Mouse (Mus musculus): ENCODE measurements around the gene Alkbh4. TPM values are rescaled to one million over a fixed set of nuclear protein-coding genes. Genes with fewer than 3 reads are reported as not detected.
"Not testable (repeated sequence)": the region's sequence is repeated elsewhere in the genome, so short reads cannot be mapped to it uniquely, and the experiment has no call there.

The Alkbh4 gene
- total and polyA plus RNA-seq, 2 experiments from 2014 or later, result 16.1 to 16.4 TPM

DNA sequence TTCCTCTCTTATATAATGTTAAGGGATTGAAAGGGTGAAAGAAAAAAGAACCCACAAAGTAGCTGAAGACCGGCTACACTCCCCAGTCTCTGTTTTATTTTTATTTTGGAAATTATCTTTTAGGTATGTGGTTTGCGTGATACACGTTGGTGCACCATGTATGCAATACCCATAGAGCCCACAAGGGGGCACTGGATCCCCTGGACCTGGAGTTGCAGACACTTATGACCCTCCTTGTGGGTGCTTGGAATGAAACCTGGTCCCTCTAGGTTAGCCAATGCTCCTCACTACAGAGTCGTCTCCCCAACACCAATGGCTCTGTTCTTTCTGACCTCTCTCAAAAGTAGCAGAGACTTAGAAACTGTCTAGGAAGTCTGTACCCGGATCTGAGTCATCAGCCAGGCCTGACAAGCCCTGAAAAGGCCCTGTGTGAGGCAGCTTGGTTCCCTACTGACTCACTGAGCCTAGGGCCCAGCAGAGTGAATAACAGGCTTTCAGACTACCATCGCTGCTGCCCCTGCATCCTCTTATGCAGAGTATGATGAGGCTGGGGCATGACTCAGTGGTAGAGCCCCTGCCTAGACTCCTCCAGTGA, 7.3 kb downstream of the Alkbh4 start:
- Histone ChIP-seq H3K9ac (no peak overlapping the region), H3K9me3 (ENCODE audit: low read length) (no peaks in the 10 kb centered on the region), H3K4me3 (ENCODE audit: low read depth, low read length) (no peak overlapping the region), H3K27ac (ENCODE audit: low read depth, low read length) (no peak overlapping the region), H3K36me3 (ENCODE audit: insufficient read depth) (peaks cover 34% of the 10 kb centered on the region), H3K27me3 (ENCODE audit: insufficient read depth, low read length) (no peaks in the 10 kb centered on the region), H3K4me1 (ENCODE audit: insufficient read depth) (no peaks in the 10 kb centered on the region), H3K4me2 (ENCODE audit: low read depth) (no peak overlapping the region)
- ATAC-seq (no peak), DNase-seq (no peak)
- 90% methylated on average over 6 of the region's 6 CpGs for WGBS
- peak; percentile 36; the same call in 1 of the 2 replicates for TF ChIP-seq CTCF (IDR thresholded peaks at IDR 0.05; ENCODE audit: low read depth)

DNA sequence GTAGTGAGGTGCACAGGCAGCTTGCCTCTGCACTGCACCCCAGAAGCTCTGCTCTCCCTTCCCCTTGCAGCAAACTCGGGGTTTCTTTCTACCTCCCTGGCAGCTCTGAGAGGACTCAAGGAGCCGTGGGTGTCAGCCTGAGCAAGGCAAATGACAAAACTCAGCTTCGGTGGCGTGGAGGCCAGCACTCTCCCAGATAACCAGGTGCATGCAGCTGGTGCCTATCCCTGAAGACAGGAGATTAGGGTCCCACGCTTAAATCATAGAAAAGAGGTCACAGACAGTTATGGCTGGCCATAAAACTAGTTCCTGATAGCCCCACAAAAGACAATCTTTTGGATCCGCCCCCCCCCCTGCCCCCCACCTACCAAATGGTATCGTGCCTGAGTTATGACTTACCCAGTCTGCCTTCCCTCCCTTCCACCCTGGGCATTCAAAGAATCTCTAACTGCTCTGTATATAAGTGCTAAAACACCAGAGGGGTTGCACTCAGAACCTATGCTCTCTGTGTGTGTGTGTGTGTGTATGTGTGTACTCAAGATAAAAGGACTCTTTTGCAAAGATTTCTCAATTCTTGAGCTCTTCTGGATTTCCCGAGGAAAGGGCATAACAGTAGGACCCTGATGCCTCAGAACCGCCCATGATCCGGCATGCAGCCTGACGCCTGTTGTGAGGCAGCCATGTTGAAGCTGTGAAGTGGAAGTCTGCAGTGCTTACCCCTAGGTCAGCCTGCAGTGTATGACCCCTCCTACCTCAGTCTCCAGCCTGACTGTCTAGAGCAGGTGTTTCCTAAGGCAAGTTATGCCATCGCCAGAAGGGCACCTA, 8.9 kb downstream of the Alkbh4 start:
- no peak overlapping the region for H3K9ac ChIP-seq
- H3K27me3 ChIP-seq (ENCODE audit: insufficient read depth, low read length), result no peaks in the 10 kb centered on the region
- no peaks in the 10 kb centered on the region for H3K9me3 ChIP-seq (ENCODE audit: low read length)
- no peak for ATAC-seq
- H3K4me1 ChIP-seq (ENCODE audit: insufficient read depth), result no peaks in the 10 kb centered on the region
- H3K36me3 ChIP-seq (ENCODE audit: insufficient read depth), result peaks cover 24% of the 10 kb centered on the region
- H3K27ac ChIP-seq (ENCODE audit: low read depth, low read length), result no peak overlapping the region
- no peak for TF ChIP-seq CTCF (IDR thresholded peaks at IDR 0.05; ENCODE audit: low read depth)
- no peak overlapping the region for H3K4me3 ChIP-seq (ENCODE audit: low read depth, low read length)
- 80% methylated on average over 12 of the region's 12 CpGs for WGBS
- no peak overlapping the region for H3K4me2 ChIP-seq (ENCODE audit: low read depth)
- no peak for DNase-seq

DNA sequence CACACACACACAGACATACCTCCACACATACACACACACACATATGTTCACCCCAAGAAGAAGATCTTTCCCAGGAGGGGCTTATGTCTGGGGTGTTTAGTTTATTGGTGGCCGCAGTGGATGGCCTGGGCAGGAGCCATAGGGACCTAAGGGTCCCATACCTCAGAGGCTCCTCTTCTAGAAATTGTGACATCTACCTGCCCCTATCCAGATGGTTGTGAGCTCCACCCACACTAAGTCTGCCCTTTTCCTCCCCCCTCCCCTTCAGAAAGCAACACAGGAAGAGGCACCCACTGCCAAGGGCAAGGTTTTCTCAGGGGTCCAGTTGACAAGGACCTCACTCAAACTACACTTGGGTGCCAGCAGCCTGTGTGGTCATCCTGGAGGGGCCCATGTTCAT, 11.0 kb downstream of the Alkbh4 start:
- no peak for TF ChIP-seq CTCF (IDR thresholded peaks at IDR 0.05; ENCODE audit: low read depth)
- H3K9me3 ChIP-seq (ENCODE audit: low read length), result no peaks in the 10 kb centered on the region
- DNase-seq, result no peak
- no peak for ATAC-seq
- H3K9ac ChIP-seq, result no peak overlapping the region
- 69% methylated on average over 1 of the region's 1 CpGs for WGBS
- no peak overlapping the region for H3K4me3 ChIP-seq (ENCODE audit: low read depth, low read length)
- no peaks in the 10 kb centered on the region for H3K27me3 ChIP-seq (ENCODE audit: insufficient read depth, low read length)
- H3K36me3 ChIP-seq (ENCODE audit: insufficient read depth), result peaks cover 5% of the 10 kb centered on the region
- H3K27ac ChIP-seq (ENCODE audit: low read depth, low read length), result no peak overlapping the region
- H3K4me2 ChIP-seq (ENCODE audit: low read depth), result no peak overlapping the region
- H3K4me1 ChIP-seq (ENCODE audit: insufficient read depth), result no peaks in the 10 kb centered on the region

DNA sequence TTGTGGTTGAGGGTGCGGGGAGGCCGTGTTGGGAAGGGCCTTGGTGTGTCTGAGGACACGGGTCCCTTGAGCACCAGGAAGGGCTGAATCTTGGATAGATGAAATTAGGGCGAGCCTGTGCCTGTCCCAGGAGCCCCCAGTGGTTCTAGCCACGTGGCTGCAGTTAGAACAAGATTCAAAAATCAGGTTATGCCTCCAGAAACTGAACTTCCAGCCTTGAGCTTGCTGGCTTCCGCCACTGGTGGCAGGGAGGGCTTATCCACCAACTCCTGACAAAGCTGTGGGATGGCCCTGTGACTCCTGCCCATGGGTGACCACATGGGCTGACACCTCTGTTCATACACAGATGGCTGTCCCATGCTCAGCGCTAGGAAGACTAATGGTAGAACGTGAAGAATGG, 11.8 kb downstream of the Alkbh4 start:
- Histone ChIP-seq H3K27ac (ENCODE audit: low read depth, low read length) (no peak overlapping the region), H3K4me2 (ENCODE audit: low read depth) (no peak overlapping the region), H3K4me3 (ENCODE audit: low read depth, low read length) (no peak overlapping the region), H3K9me3 (ENCODE audit: low read length) (no peaks in the 10 kb centered on the region), H3K36me3 (ENCODE audit: insufficient read depth) (no peaks in the 10 kb centered on the region), H3K27me3 (ENCODE audit: insufficient read depth, low read length) (no peaks in the 10 kb centered on the region), H3K9ac (no peak overlapping the region), H3K4me1 (ENCODE audit: insufficient read depth) (no peaks in the 10 kb centered on the region)
- WGBS, result 70% methylated on average over 8 of the region's 8 CpGs
- TF ChIP-seq CTCF (IDR thresholded peaks at IDR 0.05; ENCODE audit: low read depth), result no peak
- DNase-seq (no peak), ATAC-seq (no peak)

DNA sequence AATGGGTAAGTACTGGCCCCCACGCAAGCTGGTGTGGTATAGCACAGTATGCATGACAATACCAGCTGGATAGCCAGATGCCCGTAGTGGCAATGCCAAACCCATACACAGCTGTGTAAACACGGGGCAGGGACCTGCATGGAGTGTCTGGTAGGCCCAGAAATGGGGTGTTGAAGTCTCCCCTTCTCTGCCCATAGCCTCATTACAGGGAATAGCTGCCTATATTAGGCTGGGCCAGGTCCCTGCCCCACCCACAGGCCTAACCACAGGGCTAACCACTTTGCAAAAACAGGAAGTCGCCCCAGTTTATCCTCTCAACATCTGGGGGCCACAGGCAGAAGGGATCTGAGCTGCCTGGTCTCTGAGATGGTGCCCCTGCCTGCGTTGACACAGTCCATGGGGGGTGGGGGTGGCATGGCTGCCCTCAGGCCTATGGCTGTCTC, 13.2 kb downstream of the Alkbh4 start:
- H3K4me1 ChIP-seq (ENCODE audit: insufficient read depth); H3K9ac ChIP-seq; ATAC-seq; H3K9me3 ChIP-seq (ENCODE audit: low read length); DNase-seq; H3K4me2 ChIP-seq (ENCODE audit: low read depth); H3K27ac ChIP-seq (ENCODE audit: low read depth, low read length); H3K36me3 ChIP-seq (ENCODE audit: insufficient read depth); H3K4me3 ChIP-seq (ENCODE audit: low read depth, low read length); H3K27me3 ChIP-seq (ENCODE audit: insufficient read depth, low read length): not testable (repeated sequence)
- WGBS, result 76% methylated on average over 5 of the region's 5 CpGs

DNA sequence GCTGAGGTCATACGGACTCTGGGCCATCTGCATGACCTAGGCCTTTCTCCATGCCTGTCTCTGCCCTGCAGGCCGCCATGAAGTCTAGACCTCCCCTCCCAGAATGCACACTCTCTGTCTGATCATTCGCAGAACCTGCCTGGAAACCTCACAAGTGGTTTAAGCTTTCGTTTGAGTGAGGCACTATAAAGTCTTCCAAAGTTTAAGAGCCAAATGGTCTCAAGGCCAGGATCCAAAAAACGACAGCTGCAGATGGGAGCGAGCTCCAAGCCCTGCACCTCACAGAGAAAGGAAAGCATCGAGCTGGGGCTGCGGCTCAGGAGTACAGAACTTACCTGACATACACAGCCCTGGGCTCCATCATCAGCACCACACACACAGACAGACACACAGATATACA, 16.4 kb downstream of the Alkbh4 start:
- Histone ChIP-seq H3K27me3 (ENCODE audit: insufficient read depth, low read length) (no peaks in the 10 kb centered on the region), H3K9ac (no peak overlapping the region), H3K4me1 (ENCODE audit: insufficient read depth) (no peaks in the 10 kb centered on the region), H3K9me3 (ENCODE audit: low read length) (no peaks in the 10 kb centered on the region), H3K4me2 (ENCODE audit: low read depth) (no peak overlapping the region), H3K36me3 (ENCODE audit: insufficient read depth) (peaks cover 2% of the 10 kb centered on the region; the same call in 1 of the 2 replicates), H3K4me3 (ENCODE audit: low read depth, low read length) (no peak overlapping the region), H3K27ac (ENCODE audit: low read depth, low read length) (no peak overlapping the region)
- ATAC-seq, result no peak
- TF ChIP-seq CTCF (IDR thresholded peaks at IDR 0.05; ENCODE audit: low read depth), result no peak
- WGBS, result 68% methylated on average over 8 of the region's 8 CpGs
- DNase-seq, result no peak

DNA sequence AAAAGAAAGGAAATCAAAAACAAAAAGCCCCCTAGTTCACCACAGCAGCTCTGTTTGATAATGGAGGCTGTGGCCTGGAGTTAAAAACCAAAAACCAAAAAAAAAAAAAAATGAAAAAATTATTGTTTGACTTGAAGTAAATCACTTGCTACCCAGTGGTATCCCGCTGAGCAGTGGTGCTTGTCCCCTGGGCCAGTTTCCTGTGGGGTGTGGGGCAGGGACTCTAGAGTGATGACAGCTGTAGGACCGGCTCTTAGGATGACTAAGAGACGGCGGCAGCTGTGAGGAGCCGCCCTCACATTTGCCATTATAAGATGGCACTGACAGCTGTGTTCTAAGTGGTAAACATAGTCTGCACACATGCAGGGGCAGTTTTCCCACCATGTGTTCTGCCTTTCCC, 19.5 kb downstream of the Alkbh4 start:
- no peak overlapping the region for H3K27ac ChIP-seq (ENCODE audit: low read depth, low read length)
- no peak overlapping the region for H3K4me2 ChIP-seq (ENCODE audit: low read depth)
- no peak for TF ChIP-seq CTCF (IDR thresholded peaks at IDR 0.05; ENCODE audit: low read depth)
- ATAC-seq (no peak), DNase-seq (no peak)
- no peak overlapping the region for H3K4me3 ChIP-seq (ENCODE audit: low read depth, low read length)
- H3K4me1 ChIP-seq (ENCODE audit: insufficient read depth), result no peaks in the 10 kb centered on the region
- no peaks in the 10 kb centered on the region for H3K27me3 ChIP-seq (ENCODE audit: insufficient read depth, low read length)
- H3K9ac ChIP-seq, result no peak overlapping the region
- no peaks in the 10 kb centered on the region for H3K9me3 ChIP-seq (ENCODE audit: low read length)
- 89% methylated on average over 5 of the region's 5 CpGs for WGBS
- H3K36me3 ChIP-seq (ENCODE audit: insufficient read depth), result peaks cover 3% of the 10 kb centered on the region; the same call in 1 of the 2 replicates

DNA sequence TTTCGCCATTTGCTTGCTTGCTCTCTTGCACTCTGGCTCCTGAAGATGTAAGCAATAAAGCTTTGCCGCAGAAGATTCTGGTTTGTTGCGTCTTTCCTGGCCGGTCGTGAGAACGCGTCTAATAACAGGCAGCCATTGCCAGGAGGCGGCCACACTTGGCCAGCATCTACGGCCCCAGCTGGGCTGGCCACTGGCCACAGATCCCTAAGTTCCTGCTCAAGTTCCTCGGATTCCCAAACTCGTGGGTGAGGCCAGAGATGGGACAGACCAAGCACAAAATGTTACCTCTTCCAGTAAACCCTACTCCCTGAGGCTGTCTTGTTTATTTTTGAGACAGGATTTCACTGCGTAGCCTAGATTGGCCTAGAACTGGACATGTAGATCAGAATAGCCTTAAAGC, 24.1 kb downstream of the Alkbh4 start:
- 89% methylated on average over 11 of the region's 12 CpGs for WGBS
- not testable (repeated sequence) for ATAC-seq; H3K9ac ChIP-seq; H3K9me3 ChIP-seq (ENCODE audit: low read length); DNase-seq; H3K4me1 ChIP-seq (ENCODE audit: insufficient read depth); H3K4me3 ChIP-seq (ENCODE audit: low read depth, low read length); H3K27me3 ChIP-seq (ENCODE audit: insufficient read depth, low read length); H3K27ac ChIP-seq (ENCODE audit: low read depth, low read length); H3K4me2 ChIP-seq (ENCODE audit: low read depth)
- peaks cover 16% of the 10 kb centered on the region; the same call in 1 of the 2 replicates for H3K36me3 ChIP-seq (ENCODE audit: insufficient read depth)
